Comparison of ENCODE assay signal across 10 mouse cellular contexts in genomic region chrX:135805780-135806179, GRCm38 (mm10). TPM values are rescaled to one million over a fixed set of nuclear protein-coding genes. Genes with fewer than 3 reads are reported as not detected.
DNase-seq lines count a peak whose midpoint lies in the region; ATAC-seq and TF ChIP-seq lines count a peak whose summit lies in the region.
"Had no signal": no experiment of that assay in that cellular context is flagged by ENCODE, and none has a peak within 500 bp of the region (broad histone marks: within the 10 kb centered on the region; RNA-seq: fewer than 3 reads in every experiment).

No protein-coding gene starts in this region.

- peak; percentile 76 for TF ChIP-seq CTCF in left cerebral cortex, adult 2 months (IDR thresholded peaks at IDR 0.05)

- no peak overlapping the region for H3K4me3 ChIP-seq in left cerebral cortex, adult 2 months
- H3K4me3 ChIP-seq: erythroblast, embryonic 14.5 days; limb, embryonic 13.5 days had no signal

- H3K27ac ChIP-seq in left cerebral cortex, adult 2 months, result no peak overlapping the region
- H3K27ac ChIP-seq: limb, embryonic 13.5 days had no signal

- intact Hi-C loops in left cerebral cortex, adult 2 months (cut with DNase I), result loop anchor here (2.0 kb wide), 1 partner anchor 157 kb away; no protein-coding TSS in a partner anchor

- ATAC-seq in common myeloid progenitor, adult 5-6 weeks (replicated peaks; ENCODE audit: low read depth, poor library complexity, severe bottlenecking), result peak; percentile 69; the same call in 1 of the 2 replicates

- DNase-seq in adrenal gland, adult 2 months, result peak; percentile 24
- DNase-seq in adrenal gland, postnatal 4 days (ENCODE audit: low spot score in 2 of 2), result no peak
- peak; percentile 42 for DNase-seq in layer of hippocampus, adult 9-10 months (ENCODE audit: low spot score)
- DNase-seq in layer of hippocampus, postnatal 36 days, result no peak
- peak; percentile 6 for DNase-seq in Muller cell, postnatal 12 days (ENCODE audit: inconsistent ontology term)
- DNase-seq in left cerebral cortex, adult 2 months (ENCODE audit: extremely low spot score in 1 of 2, low spot score in 2 of 2), result peak in 1 of 2 experiments; percentile 40
- DNase-seq in right cerebral cortex, postnatal 10 days (ENCODE audit: low spot score in 2 of 2), result peak; percentile 38 to 45

RNA-seq across cellular contexts. Expression of gene Bhlhb9, which starts 8.4 kb away (rescaled TPM):
- 10 to 100 TPM; 15.4 to 24.2 TPM for total RNA-seq in adrenal gland, adult 2 months (2021)
- polyA plus RNA-seq in adrenal gland, adult 2 months (2012; rRNA removed), result 2.2 and 4.5 TPM in 2 replicates
- total RNA-seq in adrenal gland, postnatal 4 days (2021), result 10 to 100 TPM; 34.8 to 36.8 TPM
- 10 to 100 TPM; 72.2 to 76.5 TPM for total RNA-seq in layer of hippocampus, postnatal 36 days (2021)
- 32.7 and 45.9 TPM in 2 replicates for total RNA-seq in common myeloid progenitor, adult 5-6 weeks (2017)
- total RNA-seq in left cerebral cortex, adult 2 months (2021), result 10 to 100 TPM; 68.8 to 69.9 TPM

RNA-seq across cellular contexts. Expression of gene Gprasp2, which starts 33.1 kb away (rescaled TPM):
- 10 to 100 TPM; 21.9 to 30.6 TPM for total RNA-seq in adrenal gland, adult 2 months (2021)
- polyA plus RNA-seq in adrenal gland, adult 2 months (2012; rRNA removed), result 10.2 and 21.5 TPM in 2 replicates
- 10 to 100 TPM; 39.8 to 46.2 TPM for total RNA-seq in adrenal gland, postnatal 4 days (2021)
- 100 to 1,000 TPM; 187 to 189 TPM for total RNA-seq in layer of hippocampus, postnatal 36 days (2021)
- total RNA-seq in common myeloid progenitor, adult 5-6 weeks (2017), result 2.0 and 2.3 TPM in 2 replicates
- total RNA-seq in left cerebral cortex, adult 2 months (2021), result 100 to 1,000 TPM; 176 to 226 TPM

Comparison
In these comparisons a context has a peak if more than half of its experiments do, and no peak if none do; other contexts are left out.
1. DNase-seq: peak in adrenal gland, adult 2 months (single experiment), layer of hippocampus, adult 9-10 months (single experiment), Muller cell, postnatal 12 days (single experiment) and right cerebral cortex, postnatal 10 days (2 of 2); none in adrenal gland, postnatal 4 days (0 of 2) and layer of hippocampus, postnatal 36 days (0 of 2).